Mouse (Mus musculus): ENCODE results near the gene Pfdn5. TPM values are rescaled to one million over a fixed set of nuclear protein-coding genes. Genes with fewer than 3 reads are reported as not detected.

The Pfdn5 gene
- polyA plus RNA-seq, 1 experiment: 47.8 TPM

- TF ChIP-seq CTCF (IDR thresholded peaks at IDR 0.05; ENCODE audit: extremely low read depth, insufficient read length, insufficient replicate concordance, low read depth, low read length): no peak
- TF ChIP-seq POLR2A (IDR thresholded peaks at IDR 0.05; ENCODE audit: low read depth, low read length): no peak
- Histone ChIP-seq H3K4me1 (ENCODE audit: control insufficient read depth, insufficient read depth, insufficient read length, low read length) (peaks cover 2% of the 10 kb centered on the region; the same call in 1 of the 2 replicates), H3K27ac (ENCODE audit: insufficient read depth, low read depth, low read length) (no peak overlapping the region), H3K36me3 (ENCODE audit: control insufficient read depth, insufficient read depth, low read length) (peaks cover 5% of the 10 kb centered on the region; the same call in 1 of the 2 replicates), H3K4me3 (ENCODE audit: low read depth, low read length) (no peak overlapping the region), H3K27me3 (ENCODE audit: control insufficient read depth, insufficient read depth, low read length) (no peaks in the 10 kb centered on the region)
- 52% methylated on average over 4 of the region's 4 CpGs for WGBS
Measured at GRCm38 (mm10) chr15:102346444-102346843, 20.5 kb downstream of the Pfdn5 start.

GRCm38 (mm10) chr15:102350138-102350941 is 24.4 kb downstream of the Pfdn5 start, which contains the start of gene Aaas:
Gene Aaas (minus strand): TSS chr15:102350771.
- TF ChIP-seq CTCF (IDR thresholded peaks at IDR 0.05; ENCODE audit: extremely low read depth, insufficient read length, insufficient replicate concordance, low read depth, low read length): peak; percentile 86
- no peak; the same call in 1 of the 2 replicates for TF ChIP-seq POLR2A (IDR thresholded peaks at IDR 0.05; ENCODE audit: low read depth, low read length)
- Histone ChIP-seq H3K36me3 (ENCODE audit: control insufficient read depth, insufficient read depth, low read length) (no peaks in the 10 kb centered on the region; the same call in 1 of the 2 replicates), H3K4me3 (ENCODE audit: low read depth, low read length) (peak within 1 kb of the TSS; percentile 76), H3K27ac (ENCODE audit: insufficient read depth, low read depth, low read length) (peak within 1 kb of the TSS; percentile 2; the same call in 1 of the 2 replicates), H3K4me1 (ENCODE audit: control insufficient read depth, insufficient read depth, insufficient read length, low read length) (peaks cover 5% of the 10 kb centered on the region; the same call in 1 of the 2 replicates), H3K27me3 (ENCODE audit: control insufficient read depth, insufficient read depth, low read length) (peaks cover 11% of the 10 kb centered on the region; the same call in 1 of the 2 replicates)
- under 1% methylated on average over 56 of the region's 56 CpGs for WGBS

- Histone ChIP-seq H3K27me3 (ENCODE audit: control insufficient read depth, insufficient read depth, low read length) (peaks cover 16% of the 10 kb centered on the region), H3K4me1 (ENCODE audit: control insufficient read depth, insufficient read depth, insufficient read length, low read length) (peaks cover 11% of the 10 kb centered on the region), H3K27ac (ENCODE audit: insufficient read depth, low read depth, low read length) (no peak overlapping the region), H3K36me3 (ENCODE audit: control insufficient read depth, insufficient read depth, low read length) (no peaks in the 10 kb centered on the region), H3K4me3 (ENCODE audit: low read depth, low read length) (peak overlapping the region; percentile 76)
- no peak for TF ChIP-seq CTCF (IDR thresholded peaks at IDR 0.05; ENCODE audit: extremely low read depth, insufficient read length, insufficient replicate concordance, low read depth, low read length)
- TF ChIP-seq POLR2A (IDR thresholded peaks at IDR 0.05; ENCODE audit: low read depth, low read length): no peak
- 4% methylated on average over 11 of the region's 11 CpGs for WGBS
Measured at GRCm38 (mm10) chr15:102350942-102351291, 25.0 kb downstream of the Pfdn5 start.

- no peak for TF ChIP-seq POLR2A (IDR thresholded peaks at IDR 0.05; ENCODE audit: low read depth, low read length)
- TF ChIP-seq CTCF (IDR thresholded peaks at IDR 0.05; ENCODE audit: extremely low read depth, insufficient read length, insufficient replicate concordance, low read depth, low read length): peak; percentile 12; the same call in 1 of the 2 replicates
- peaks cover 11% of the 10 kb centered on the region for H3K4me1 ChIP-seq (ENCODE audit: control insufficient read depth, insufficient read depth, insufficient read length, low read length)
- 61% methylated on average over 2 of the region's 2 CpGs for WGBS
Measured at GRCm38 (mm10) chr15:102352177-102352576, 26.3 kb downstream of the Pfdn5 start.

DNA sequence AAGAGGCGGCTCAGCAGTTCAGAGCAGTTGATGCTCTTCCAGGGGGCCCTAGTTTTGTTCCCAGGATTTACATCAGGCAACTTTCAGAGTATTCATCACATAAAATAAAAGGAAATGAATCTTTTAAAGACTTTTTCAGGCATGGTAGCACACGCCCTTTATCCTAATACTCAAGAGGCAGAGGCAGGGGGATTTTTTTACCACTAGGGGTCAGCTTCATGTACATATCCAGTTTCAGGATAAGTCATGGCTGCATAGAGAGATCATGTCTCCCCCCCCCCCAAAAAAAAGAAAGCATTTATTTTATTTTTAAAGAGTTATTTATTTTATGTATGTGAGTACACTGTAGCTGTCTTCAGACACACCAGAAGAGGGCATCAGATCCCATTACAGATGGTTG is 28.1 kb downstream of the Pfdn5 start:
- Histone ChIP-seq H3K27ac (ENCODE audit: insufficient read depth, low read depth, low read length) (no peak overlapping the region), H3K4me1 (ENCODE audit: control insufficient read depth, insufficient read depth, insufficient read length, low read length) (peaks cover 11% of the 10 kb centered on the region), H3K36me3 (ENCODE audit: control insufficient read depth, insufficient read depth, low read length) (no peaks in the 10 kb centered on the region), H3K4me3 (ENCODE audit: low read depth, low read length) (no peak overlapping the region), H3K27me3 (ENCODE audit: control insufficient read depth, insufficient read depth, low read length) (peaks cover 34% of the 10 kb centered on the region)
- WGBS: 88% methylated on average over 2 of the region's 2 CpGs
- TF ChIP-seq CTCF (IDR thresholded peaks at IDR 0.05; ENCODE audit: extremely low read depth, insufficient read length, insufficient replicate concordance, low read depth, low read length): no peak
- TF ChIP-seq POLR2A (IDR thresholded peaks at IDR 0.05; ENCODE audit: low read depth, low read length): no peak

More at GRCm38 (mm10) chr15:102352177-102352576, 26.3 kb downstream of the Pfdn5 start:
- H3K27ac ChIP-seq (ENCODE audit: insufficient read depth, low read depth, low read length): no peak overlapping the region
- H3K4me3 ChIP-seq (ENCODE audit: low read depth, low read length): no peak overlapping the region
- H3K27me3 ChIP-seq (ENCODE audit: control insufficient read depth, insufficient read depth, low read length): peaks cover 28% of the 10 kb centered on the region
- no peaks in the 10 kb centered on the region for H3K36me3 ChIP-seq (ENCODE audit: control insufficient read depth, insufficient read depth, low read length)

- TF ChIP-seq CTCF (IDR thresholded peaks at IDR 0.05; ENCODE audit: extremely low read depth, insufficient read length, insufficient replicate concordance, low read depth, low read length) (no peak), POLR2A (IDR thresholded peaks at IDR 0.05; ENCODE audit: low read depth, low read length) (no peak)
- Histone ChIP-seq H3K36me3 (ENCODE audit: control insufficient read depth, insufficient read depth, low read length) (no peaks in the 10 kb centered on the region), H3K4me3 (ENCODE audit: low read depth, low read length) (peak overlapping the region; percentile 55), H3K4me1 (ENCODE audit: control insufficient read depth, insufficient read depth, insufficient read length, low read length) (peaks cover 9% of the 10 kb centered on the region; the same call in 1 of the 2 replicates), H3K27me3 (ENCODE audit: control insufficient read depth, insufficient read depth, low read length) (peaks cover 34% of the 10 kb centered on the region), H3K27ac (ENCODE audit: insufficient read depth, low read depth, low read length) (no peak overlapping the region)
- under 1% methylated on average over 49 of the region's 49 CpGs for WGBS
Measured at GRCm38 (mm10) chr15:102355134-102355870, 29.4 kb downstream of the Pfdn5 start.
